Mouse (Mus musculus) B cell, adult (primary cell): ENCODE results near the gene Fcna. TPM values are rescaled to one million over a fixed set of nuclear protein-coding genes. Genes with fewer than 3 reads are reported as not detected.

ENCODE experiments used
- total RNA-seq: library from RNA; stranded (reverse); gene quantifications from 4 replicates; pipeline ENCODE4 v1.2.4, GENCODE M21; 2023; ENCODE audit not compliant: inconsistent age

Gene Fcna
- 4.0 to 8.2 TPM (median 6.6 TPM) in 4 replicates for total RNA-seq

GRCm38 (mm10) chr2:25627811-25628210 is at the start of gene Fcna:
Fcna (minus strand) TSS chr2:25628030.

GRCm38 (mm10) chr2:25676486-25676885 is 48.7 kb upstream of the Fcna start, which contains the start of gene Lcn6:
Lcn6 (plus strand) TSS chr2:25676786.

GRCm38 (mm10) chr2:25657652-25658051 is 29.8 kb upstream of the Fcna start, which contains the start of gene Lcn5:
Lcn5 (plus strand) TSS chr2:25657952.

GRCm38 (mm10) chr2:25652902-25653301 is 25.1 kb upstream of the Fcna start, which contains the start of gene Lcn8:
Lcn8 (plus strand) TSS chr2:25653120.

GRCm38 (mm10) chr2:25621229-25622200 is 6.3 kb downstream of the Fcna start, which contains the start of gene Tmem141:
Tmem141 (minus strand) TSS chr2:25622005.

GRCm38 (mm10) chr2:25617578-25617977 is 10.3 kb downstream of the Fcna start, which contains the start of gene Ccdc183:
Ccdc183 (minus strand) TSS chr2:25617678.

GRCm38 (mm10) chr2:25607761-25608622 is 19.8 kb downstream of the Fcna start, which contains the start of gene Rabl6:
Rabl6 (minus strand) TSS chr2:25608521.

GRCm38 (mm10) chr2:25581294-25581864 is 46.5 kb downstream of the Fcna start, which contains the start of gene Ajm1:
Ajm1 (minus strand) TSS chr2:25581757.

Other genes starting within 250 kb of the Fcna start
- not detected in 4 replicates for gene Entpd2, start 232.2 kb downstream of the Fcna start, total RNA-seq
- not detected in 4 replicates for gene Npdc1, start 228.7 kb downstream of the Fcna start, total RNA-seq
- 0.24 TPM in 1 of 4 replicates, not detected in the others for gene Fut7, start 204.8 kb downstream of the Fcna start, total RNA-seq
- gene Abca2, start 199.3 kb downstream of the Fcna start, total RNA-seq = 36.8 to 44.5 TPM (median 42.0 TPM) in 4 replicates
- 0.80 TPM in 1 of 4 replicates, not detected in the others for gene Clic3, start 171.2 kb downstream of the Fcna start, total RNA-seq
- gene Paxx, start 166.9 kb downstream of the Fcna start, total RNA-seq = 111 to 124 TPM (median 114 TPM) in 4 replicates
- gene Ptgds, start 158.0 kb downstream of the Fcna start, total RNA-seq = not detected in 4 replicates
- gene Lcn12, start 134.1 kb downstream of the Fcna start, total RNA-seq = not detected in 4 replicates
- 69.9 to 80.2 TPM (median 72.7 TPM) in 4 replicates for gene Fbxw5, start 127.3 kb downstream of the Fcna start, total RNA-seq
- gene C8g, start 126.3 kb downstream of the Fcna start, total RNA-seq = 0.45 to 2.0 TPM (median 0.80 TPM) in 4 replicates
- 48.8 to 61.5 TPM (median 56.4 TPM) in 4 replicates for gene Traf2, start 81.1 kb downstream of the Fcna start, total RNA-seq
- 111 to 137 TPM (median 123 TPM) in 4 replicates for gene Edf1, start 70.2 kb downstream of the Fcna start, total RNA-seq
- 1.8 to 3.7 TPM (median 2.4 TPM) in 4 replicates for gene Mamdc4, start 53.2 kb downstream of the Fcna start, total RNA-seq
- gene Phpt1, start 52.8 kb downstream of the Fcna start, total RNA-seq = 15.5 to 23.8 TPM (median 21.3 TPM) in 4 replicates
- gene Ajm1, start 46.3 kb downstream of the Fcna start, total RNA-seq = 0.15 to 0.42 TPM (median 0.19 TPM) in 4 replicates
- 84.7 to 117 TPM (median 104 TPM) in 4 replicates for gene Rabl6, start 19.5 kb downstream of the Fcna start, total RNA-seq
- gene Ccdc183, start 10.4 kb downstream of the Fcna start, total RNA-seq = not detected in 4 replicates
- gene Tmem141, start 6.0 kb downstream of the Fcna start, total RNA-seq = 0.99 to 2.1 TPM (median 1.3 TPM) in 3 of 4 replicates, not detected in the other
- not detected in 4 replicates for gene Lcn8, start 25.1 kb upstream of the Fcna start, total RNA-seq
- gene Lcn5, start 29.9 kb upstream of the Fcna start, total RNA-seq = not detected in 4 replicates
- gene Lcn6, start 48.8 kb upstream of the Fcna start, total RNA-seq = not detected in 4 replicates
- not detected in 4 replicates for gene Lcn10, start 54.7 kb upstream of the Fcna start, total RNA-seq
- not detected in 4 replicates for gene Obp2a, start 72.0 kb upstream of the Fcna start, total RNA-seq
- 28.3 to 34.8 TPM (median 29.7 TPM) in 4 replicates for gene Bmyc, start 78.7 kb upstream of the Fcna start, total RNA-seq
- not detected in 4 replicates for gene Obp2b, start 109.0 kb upstream of the Fcna start, total RNA-seq
- not detected in 4 replicates for gene Lcn3, start 137.5 kb upstream of the Fcna start, total RNA-seq
- gene Lcn11, start 149.0 kb upstream of the Fcna start, total RNA-seq = not detected in 4 replicates
- not detected in 4 replicates for gene Gm13539, start 154.2 kb upstream of the Fcna start, total RNA-seq
- gene Glt6d1, start 187.8 kb upstream of the Fcna start, total RNA-seq = not detected in 4 replicates
- gene Lcn9, start 195.1 kb upstream of the Fcna start, total RNA-seq = not detected in 4 replicates
- not detected in 4 replicates for gene Sohlh1, start 219.2 kb upstream of the Fcna start, total RNA-seq
- gene Kcnt1, start 235.7 kb upstream of the Fcna start, total RNA-seq = not detected in 4 replicates